Mouse (Mus musculus): Measurements from ENCODE around the gene Rbp1.

The Rbp1 gene

GRCm38 (mm10) chr9:98425351-98425880 lies 2.7 kb downstream of the Rbp1 start:
- DNase-seq, result no peak

- DNase-seq, result no peak
Measured at GRCm38 (mm10) chr9:98427906-98428517, 5.3 kb downstream of the Rbp1 start.

- no peak for DNase-seq
Measured at GRCm38 (mm10) chr9:98428783-98429182, 6.0 kb downstream of the Rbp1 start.

- DNase-seq, result no peak
Measured at GRCm38 (mm10) chr9:98429806-98430205, 7.0 kb downstream of the Rbp1 start.

- no peak for DNase-seq
Measured at GRCm38 (mm10) chr9:98430528-98430927, 7.8 kb downstream of the Rbp1 start.

GRCm38 (mm10) chr9:98433021-98433420 lies 10.3 kb downstream of the Rbp1 start:
- no peak for DNase-seq

- no peak for DNase-seq
Measured at GRCm38 (mm10) chr9:98433956-98434588, 11.3 kb downstream of the Rbp1 start.

GRCm38 (mm10) chr9:98437819-98438218 lies 15.1 kb downstream of the Rbp1 start:
- no peak for DNase-seq

GRCm38 (mm10) chr9:98439091-98439490 lies 16.3 kb downstream of the Rbp1 start:
- no peak for DNase-seq

- peak; percentile 60 to 73 for DNase-seq
Measured at GRCm38 (mm10) chr9:98442638-98443037, 19.9 kb downstream of the Rbp1 start.

- no peak for DNase-seq
Measured at GRCm38 (mm10) chr9:98445359-98446149, 22.8 kb downstream of the Rbp1 start.

GRCm38 (mm10) chr9:98450976-98451375 lies 28.2 kb downstream of the Rbp1 start:
- DNase-seq, result no peak

GRCm38 (mm10) chr9:98466709-98467108 lies 43.9 kb downstream of the Rbp1 start:
- no peak for DNase-seq

- DNase-seq, result no peak
Measured at GRCm38 (mm10) chr9:98480172-98480749, 57.5 kb downstream of the Rbp1 start.

- DNase-seq, result no peak
Measured at GRCm38 (mm10) chr9:98482256-98482655, 59.5 kb downstream of the Rbp1 start.

- DNase-seq, result no peak
Measured at GRCm38 (mm10) chr9:98485020-98485419, 62.3 kb downstream of the Rbp1 start.

GRCm38 (mm10) chr9:98485815-98486214 lies 63.1 kb downstream of the Rbp1 start, which contains the start of gene Rbp2:
Gene Rbp2, plus strand, starts transcription at chr9:98486115.
- DNase-seq, result no peak

- no peak for DNase-seq
Measured at GRCm38 (mm10) chr9:98487273-98487672, 64.5 kb downstream of the Rbp1 start.

GRCm38 (mm10) chr9:98489532-98489931 lies 66.8 kb downstream of the Rbp1 start:
- no peak for DNase-seq

- DNase-seq, result no peak
Measured at GRCm38 (mm10) chr9:98490128-98490527, 67.4 kb downstream of the Rbp1 start.

- no peak for DNase-seq
Measured at GRCm38 (mm10) chr9:98491071-98491470, 68.3 kb downstream of the Rbp1 start.

- no peak for DNase-seq
Measured at GRCm38 (mm10) chr9:98492212-98492611, 69.5 kb downstream of the Rbp1 start.

- no peak for DNase-seq
Measured at GRCm38 (mm10) chr9:98492821-98493220, 70.1 kb downstream of the Rbp1 start.
